Mouse (Mus musculus): ENCODE data around the gene Hrnr.
A peak's percentile ranks its signal among the peaks of the same experiment; 100 is the strongest.

The Hrnr gene

DNA sequence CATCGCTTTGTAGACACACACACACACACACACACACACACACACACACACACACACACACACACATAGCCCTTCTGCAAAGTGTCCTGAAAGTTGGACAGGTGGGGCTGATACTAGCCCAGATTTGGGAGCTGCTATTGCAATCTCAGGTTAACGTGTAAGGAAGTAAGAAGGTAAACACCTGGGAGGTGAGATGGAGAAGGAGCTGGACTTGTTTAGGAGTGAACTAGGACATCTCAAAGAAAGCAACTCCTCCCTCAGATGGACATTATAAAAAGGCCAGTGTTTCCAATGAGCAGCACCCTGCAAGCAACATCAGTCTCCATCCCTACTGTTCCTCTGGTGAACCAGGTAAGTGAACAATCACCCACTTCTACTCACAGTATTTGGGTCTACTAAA, at the start of gene Hrnr:
Gene Hrnr (plus strand): TSS at position 301 of the 400 bp plus-strand sequence.
- DNase-seq (ENCODE audit: low spot score in 2 of 2) = no peak

DNA sequence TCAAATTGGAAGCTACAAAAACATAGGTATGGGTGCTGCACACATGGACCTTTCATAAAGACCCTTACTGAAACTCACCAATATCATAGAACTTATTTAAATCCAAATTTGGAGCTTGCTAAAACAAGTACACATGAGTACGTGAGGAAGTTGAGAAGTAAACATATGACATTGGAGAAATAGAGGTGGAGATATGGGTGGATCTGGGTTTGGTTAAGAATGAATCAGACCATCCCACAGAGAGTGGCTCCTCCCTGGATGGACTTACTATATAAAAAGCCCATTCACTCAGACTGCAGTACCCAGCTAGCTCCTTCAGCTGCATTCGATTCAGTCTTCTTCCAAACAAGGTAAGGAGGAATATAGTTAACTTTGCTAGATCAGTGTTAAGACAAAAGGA, 46.3 kb upstream of the Hrnr start, which contains the start of gene Flg:
Gene Flg (plus strand): TSS at position 301 of the 400 bp plus-strand sequence.
- DNase-seq (ENCODE audit: low spot score in 2 of 2) = no peak

DNA sequence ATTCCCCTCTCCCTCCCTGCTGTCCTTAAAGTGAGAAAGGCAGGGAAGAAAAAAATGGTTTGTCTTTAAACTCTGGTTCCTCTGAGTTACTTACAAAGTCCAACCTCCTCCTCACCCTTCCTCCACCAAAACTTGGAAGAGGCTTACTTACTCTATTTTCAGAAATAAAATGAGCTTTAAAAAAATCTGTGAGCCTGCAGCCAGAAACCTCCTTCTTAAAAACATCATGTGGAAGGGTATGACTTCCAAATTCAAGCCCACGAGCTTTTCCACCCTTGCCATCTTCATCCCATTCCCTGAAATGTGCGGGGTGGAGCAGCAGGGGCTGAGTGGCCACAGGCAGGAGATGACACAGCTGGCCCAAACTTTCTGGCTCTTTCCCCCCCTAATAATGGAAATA, 22.0 kb upstream of the Hrnr start:
- peak; percentile 17 to 58 for DNase-seq (ENCODE audit: low spot score in 2 of 2)

DNA sequence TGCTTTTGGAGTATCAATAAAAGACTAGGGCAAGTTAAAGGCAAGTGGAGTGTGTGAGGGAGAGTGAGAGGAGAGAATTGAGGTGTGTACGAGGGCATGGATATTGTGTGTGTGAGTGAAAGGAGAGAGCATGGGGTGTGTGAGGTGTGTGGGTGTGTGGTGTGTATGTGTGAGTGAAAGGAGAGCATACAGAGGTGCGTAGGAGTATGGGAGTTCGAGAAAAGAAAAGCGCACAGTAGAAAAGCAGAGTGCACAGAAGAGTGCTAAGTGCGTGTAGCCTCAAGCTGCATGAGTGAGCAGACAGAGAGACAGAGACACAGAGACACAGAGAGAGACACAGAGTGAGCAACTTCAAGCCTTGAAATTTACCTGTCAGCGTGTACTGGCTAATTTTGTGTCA, 19.7 kb upstream of the Hrnr start:
- peak; percentile 13 to 43 for DNase-seq (ENCODE audit: low spot score in 2 of 2)

DNA sequence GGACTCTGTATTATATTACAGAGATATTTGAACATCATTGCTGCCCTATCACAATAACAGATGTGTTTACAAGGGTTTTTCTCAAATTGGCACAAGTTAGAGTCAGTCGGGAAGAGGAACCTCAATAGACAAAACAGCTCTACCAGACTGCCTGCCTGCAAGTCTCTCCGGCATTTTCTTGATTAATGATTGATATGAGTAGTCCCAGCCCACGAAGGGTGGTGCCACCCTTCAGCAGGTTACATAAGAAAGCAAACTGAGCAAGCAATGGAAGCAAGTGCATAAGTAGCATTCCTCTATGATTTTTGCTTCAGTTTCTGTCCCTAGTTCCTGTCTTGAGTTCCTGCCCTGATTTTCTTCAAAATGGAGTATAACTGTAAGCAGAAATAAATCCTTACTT, 17.7 kb upstream of the Hrnr start:
- no peak for DNase-seq (ENCODE audit: low spot score in 2 of 2)

DNA sequence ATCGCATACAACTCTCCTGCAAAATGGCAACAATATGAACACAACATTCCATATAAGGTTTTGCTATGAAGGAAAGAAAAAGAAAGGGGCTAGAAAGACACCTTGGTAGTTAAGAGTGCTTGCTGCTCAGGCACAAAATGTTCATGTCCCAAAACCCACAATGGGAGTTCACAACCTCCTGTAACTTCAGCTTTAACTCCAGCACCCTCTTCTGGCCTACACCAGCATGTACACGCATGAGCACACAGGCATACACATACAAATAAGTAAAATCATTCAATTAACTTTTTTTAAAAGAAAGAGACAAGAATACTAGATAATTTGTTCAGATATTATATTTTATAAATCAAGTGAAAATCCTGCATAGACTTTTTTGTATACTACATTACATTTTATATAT, 13.4 kb upstream of the Hrnr start:
- DNase-seq (ENCODE audit: low spot score in 2 of 2) = no peak

DNA sequence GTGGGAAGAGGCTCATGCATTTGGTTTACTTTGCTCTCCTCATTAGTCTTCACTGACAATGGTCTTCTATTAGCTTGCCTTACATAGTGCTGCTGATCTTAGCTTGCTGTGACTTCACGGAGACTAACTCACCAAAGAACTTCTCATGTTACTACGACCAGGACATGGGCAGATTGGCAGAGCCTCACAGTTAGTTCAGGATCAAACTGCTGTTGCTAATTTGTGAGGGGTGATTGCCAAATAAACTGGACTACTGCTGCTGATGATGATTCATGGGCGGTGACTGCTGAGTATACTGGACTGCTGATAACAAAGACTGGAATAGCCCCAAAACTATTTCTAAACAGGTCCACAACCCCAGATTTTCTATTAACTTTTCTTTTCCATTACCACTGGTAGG, 8.2 kb upstream of the Hrnr start:
- DNase-seq (ENCODE audit: low spot score in 2 of 2) = no peak

DNA sequence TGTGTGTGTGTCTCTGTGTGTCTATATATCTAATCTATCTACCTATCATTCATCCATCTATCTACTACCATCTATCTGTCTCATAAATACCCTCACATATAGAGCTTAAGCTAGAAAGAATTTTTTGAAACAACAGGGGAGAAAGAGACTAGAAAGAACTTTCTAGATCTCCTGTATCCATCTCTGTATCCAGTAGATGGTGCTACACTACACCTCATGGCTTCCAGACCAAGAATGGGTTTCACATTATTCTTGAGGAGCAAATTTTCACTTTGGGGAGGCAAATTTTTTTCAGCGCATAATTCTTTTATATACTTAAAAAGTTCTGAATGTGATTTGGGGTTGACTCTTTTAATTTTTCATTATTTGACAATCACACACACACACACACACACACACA, 5.2 kb upstream of the Hrnr start:
- no peak for DNase-seq (ENCODE audit: low spot score in 2 of 2)

DNA sequence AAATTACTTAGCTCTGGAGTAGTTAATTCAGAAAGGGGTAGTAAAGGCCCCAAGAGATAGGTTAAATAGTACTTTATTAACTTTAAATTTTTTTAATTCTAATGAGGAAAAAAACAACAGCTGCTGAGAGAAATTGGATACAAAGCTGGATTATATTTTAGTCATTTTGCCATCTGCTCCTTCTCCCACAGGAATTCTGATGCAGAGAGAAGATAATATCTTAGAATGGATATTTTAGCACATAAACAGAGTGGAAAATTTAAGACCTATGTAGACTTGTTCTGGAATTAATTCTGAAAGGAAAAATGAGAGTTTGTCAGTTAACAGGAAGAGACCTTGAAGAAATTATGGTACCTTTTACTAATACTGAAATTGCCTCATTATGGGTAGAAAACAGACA, 18.2 kb downstream of the Hrnr start:
- DNase-seq (ENCODE audit: low spot score in 2 of 2) = no peak

DNA sequence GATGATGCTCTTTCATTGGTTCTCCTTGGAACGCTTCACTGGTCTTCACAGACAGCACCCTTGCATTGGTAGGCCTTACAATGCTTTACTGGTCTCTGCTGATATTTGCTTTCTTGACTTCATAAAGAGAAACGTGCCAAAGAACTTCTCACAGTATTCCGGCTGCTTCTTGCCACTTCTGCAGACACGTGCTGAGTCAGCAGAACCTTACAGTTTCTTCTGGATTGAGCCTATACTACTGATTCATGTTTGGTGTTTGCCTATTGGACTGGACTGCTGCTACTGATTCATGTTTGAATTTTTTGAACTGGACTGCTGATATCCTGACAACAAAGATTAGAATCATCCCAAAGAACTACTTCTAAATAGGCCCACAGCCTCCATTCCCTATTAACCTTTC, 20.5 kb downstream of the Hrnr start:
- DNase-seq (ENCODE audit: low spot score in 2 of 2) = no peak

DNA sequence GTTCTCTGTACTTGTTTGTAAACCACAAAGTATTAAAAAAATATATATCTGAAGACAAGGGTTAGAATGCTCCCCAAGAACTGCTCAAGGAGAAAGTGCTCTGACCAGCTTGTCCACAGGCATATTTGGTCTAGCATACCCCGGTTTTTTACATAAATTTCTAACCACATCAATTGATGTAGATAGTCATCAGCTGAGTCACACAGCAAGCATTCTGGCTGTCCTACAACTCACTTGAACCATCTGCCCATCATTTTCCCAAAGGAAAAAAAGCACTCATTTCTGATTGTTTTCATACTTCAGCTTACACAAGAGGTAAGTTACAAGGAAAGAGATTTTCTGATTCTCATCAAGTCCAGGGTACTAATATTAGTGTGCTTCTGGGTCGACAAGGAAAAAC, 27.3 kb downstream of the Hrnr start:
- no peak for DNase-seq (ENCODE audit: low spot score in 2 of 2)

DNA sequence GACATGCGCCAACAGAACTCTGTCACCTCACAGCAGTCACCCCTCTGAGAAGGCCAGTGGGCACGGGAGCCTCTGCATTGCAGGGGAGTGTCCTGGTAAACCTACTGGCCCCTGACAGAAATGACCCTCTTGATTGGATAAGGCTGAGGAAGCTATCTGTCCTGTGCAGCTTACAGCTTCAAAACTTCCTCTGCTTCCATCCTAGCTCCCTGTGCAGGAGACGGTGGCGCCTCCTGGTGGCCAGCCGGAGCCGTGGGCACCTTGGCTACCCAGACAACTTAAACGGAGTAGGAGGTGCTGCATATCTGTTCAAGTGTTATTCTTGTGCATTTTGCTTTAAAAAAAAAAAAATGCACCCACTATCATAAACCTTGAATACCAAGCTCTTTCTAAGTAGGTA, 40.5 kb downstream of the Hrnr start:
- DNase-seq (ENCODE audit: low spot score in 2 of 2) = peak; percentile 48 to 69

DNA sequence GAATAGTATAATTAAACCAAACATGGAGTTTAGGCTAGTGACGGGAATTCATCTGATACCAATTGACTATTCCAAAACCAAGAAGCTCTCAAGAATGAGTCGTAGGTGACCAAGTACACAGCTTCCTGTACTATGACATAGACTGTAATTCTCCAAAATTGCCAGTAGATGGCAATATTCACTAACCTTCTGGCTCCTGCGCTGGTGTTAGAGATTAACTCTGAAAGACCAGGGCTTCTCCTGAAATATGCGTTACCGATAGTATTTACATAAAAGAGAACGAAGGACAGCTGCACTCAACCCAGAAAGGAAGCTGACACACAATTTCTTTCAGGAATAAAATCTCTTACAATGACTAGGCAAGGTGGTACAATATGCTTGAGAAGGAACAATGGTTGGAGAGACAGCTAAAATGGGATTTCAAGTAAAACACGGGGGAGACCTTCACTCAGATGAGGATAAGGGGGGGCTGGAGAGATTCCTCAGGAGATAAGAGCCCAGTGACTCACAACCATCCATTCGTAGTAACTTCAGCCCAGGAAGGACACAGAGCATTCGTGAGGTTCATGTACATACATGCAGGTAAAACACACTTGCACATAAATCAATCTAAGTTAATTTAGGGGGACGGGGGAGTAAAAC, 42.5 kb downstream of the Hrnr start:
- DNase-seq (ENCODE audit: low spot score in 2 of 2) = no peak

DNA sequence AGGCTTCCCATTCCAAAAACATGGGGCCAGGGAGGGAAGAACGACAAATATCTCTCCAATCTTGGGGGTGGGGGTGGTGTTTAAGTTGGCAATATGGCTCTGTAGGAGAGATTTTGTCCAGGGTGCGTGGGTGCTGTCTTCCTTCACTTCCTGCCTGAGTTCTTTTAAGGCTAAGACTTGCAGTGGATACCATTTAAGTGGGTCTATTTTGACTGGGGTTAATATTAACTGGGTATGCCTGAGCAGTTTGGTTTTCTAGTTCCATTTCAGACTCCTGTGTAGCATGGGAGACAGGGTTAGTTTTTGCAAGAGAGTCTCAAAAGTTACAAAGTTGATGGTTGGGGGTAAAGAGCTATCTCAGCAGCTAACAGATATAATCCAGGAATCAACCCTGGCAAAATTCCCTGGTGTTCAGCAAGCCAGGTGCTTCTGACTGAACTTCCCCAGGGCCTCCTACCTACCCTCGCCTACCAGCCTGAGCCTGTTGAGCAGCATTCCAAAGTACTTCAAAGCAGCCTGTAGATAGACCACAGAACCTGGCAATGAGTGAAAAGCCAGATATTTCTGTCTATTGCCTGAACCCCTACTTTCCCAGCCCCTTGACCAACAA, 47.5 kb downstream of the Hrnr start:
- DNase-seq (ENCODE audit: low spot score in 2 of 2) = no peak

DNA sequence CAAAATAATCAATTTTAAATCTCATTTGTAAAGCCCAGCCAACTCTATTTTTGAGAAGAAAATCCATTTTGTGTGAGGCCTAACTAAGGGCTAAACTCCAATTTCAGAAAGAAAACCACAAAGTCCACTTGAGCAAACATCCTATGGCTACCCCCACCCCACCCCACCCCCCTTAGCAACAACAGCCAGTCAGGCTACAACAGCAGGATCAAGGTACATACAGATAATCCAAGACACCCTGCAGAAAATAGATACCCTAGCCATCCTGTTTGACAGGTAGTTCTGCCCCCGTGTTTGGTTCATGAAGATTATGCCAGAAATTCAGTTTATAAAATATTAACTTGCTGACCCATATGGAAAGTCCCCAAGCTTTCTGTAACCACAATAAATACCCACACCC, 48.6 kb downstream of the Hrnr start:
- DNase-seq (ENCODE audit: low spot score in 2 of 2) = no peak

DNA sequence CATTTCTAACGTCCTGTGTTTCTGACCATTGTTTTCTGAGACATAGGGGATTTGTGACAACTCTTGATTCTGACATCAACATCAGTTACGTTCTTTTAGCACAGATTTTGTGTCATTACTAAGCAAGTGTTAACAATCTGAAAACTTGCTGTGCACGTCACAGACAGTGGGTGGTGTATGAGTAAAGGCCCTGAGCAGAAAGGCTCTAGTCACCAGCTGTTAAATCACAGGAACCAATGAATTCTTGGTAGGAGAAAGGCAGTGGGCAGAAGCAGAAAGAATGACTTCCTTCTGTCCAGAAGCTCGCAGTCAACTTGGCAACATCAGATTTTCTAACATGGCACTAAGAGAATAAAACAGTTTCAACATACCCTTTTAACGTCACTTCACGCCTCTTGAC, 53.9 kb downstream of the Hrnr start:
- DNase-seq (ENCODE audit: low spot score in 2 of 2) = no peak

DNA sequence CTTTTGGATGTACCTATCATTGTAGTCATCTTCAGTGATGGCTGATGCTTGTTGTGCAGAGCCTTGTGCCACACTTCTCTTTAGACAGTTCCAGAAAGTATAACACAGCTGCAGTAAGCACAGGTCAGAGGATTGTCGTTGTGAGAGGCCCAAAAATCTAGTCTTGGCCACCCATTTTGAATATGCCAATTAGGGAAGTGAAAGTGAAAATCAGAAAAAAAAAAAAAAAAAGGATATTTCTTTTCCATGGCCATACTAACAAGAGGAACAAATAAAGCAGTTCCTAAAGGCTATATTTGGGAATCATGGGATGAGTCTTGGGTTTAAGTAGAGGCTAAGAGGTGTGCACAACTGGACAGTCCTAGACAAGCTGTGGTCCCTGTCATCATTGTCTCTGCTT, 55.6 kb downstream of the Hrnr start:
- DNase-seq (ENCODE audit: low spot score in 2 of 2) = no peak

DNA sequence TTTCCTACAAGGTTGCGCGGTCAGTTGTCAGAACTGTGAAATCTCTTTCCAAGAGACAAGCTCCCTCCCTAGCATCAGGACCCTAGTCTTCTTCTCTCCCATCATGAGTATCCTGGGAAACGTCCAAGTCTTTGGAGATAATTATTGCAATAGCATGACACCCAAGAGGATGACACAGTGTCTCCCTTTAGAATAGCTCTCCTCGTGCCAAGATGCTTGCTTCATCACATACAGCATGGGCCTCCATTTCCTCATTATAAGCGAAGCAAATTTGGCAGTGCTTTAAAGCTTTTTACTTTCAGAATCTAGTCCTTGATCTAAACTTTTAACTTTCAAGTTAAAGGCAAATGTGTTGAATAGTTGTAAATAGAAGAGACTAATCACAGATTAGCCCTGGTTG, 56.1 kb downstream of the Hrnr start:
- no peak for DNase-seq (ENCODE audit: low spot score in 2 of 2)

DNA sequence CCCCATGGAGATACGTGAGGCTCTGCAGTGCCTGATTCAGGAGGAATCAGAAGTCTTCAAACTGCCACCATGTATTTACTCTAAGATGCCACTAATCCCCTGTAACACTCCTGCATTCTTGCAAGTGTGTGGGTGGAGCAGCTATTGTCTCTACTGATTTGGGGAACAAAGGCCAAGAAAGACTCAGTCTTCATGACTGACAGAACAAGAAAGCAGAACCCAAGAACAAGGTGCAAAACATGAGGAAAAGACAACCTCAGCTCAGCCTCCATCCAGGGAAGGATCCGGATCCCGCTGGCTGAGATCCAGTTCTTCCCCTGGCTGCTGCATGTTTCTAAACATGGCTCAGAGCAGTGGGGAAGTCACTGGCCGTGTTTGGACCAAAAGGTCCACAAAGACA, 58.6 kb downstream of the Hrnr start:
- no peak for DNase-seq (ENCODE audit: low spot score in 2 of 2)

Data from frontal cortex, postnatal 36 days (tissue).